Mouse (Mus musculus) neutrophil, adult 83 days (primary cell): Measurements from ENCODE around the gene Olfr1347. TPM values are rescaled to one million over a fixed set of nuclear protein-coding genes. Genes with fewer than 3 reads are reported as not detected.

ENCODE experiments used
- total RNA-seq, 2 experiments: library from RNA; stranded (reverse); gene quantifications; one replicate each; pipeline ENCODE4 v1.2.4; 2023

Olfr1347 gene
- total RNA-seq = not detected

GRCm38 (mm10) chr7:6499655-6500054, at the start of gene Olfr1347:
TSS of gene Olfr1347 (minus strand) at chr7:6499755.

GRCm38 (mm10) chr7:6522850-6523249, 23.3 kb upstream of the Olfr1347 start, which contains the start of gene Olfr1349:
TSS of gene Olfr1349 (minus strand) at chr7:6522950.

GRCm38 (mm10) chr7:6508648-6509047, 9.1 kb upstream of the Olfr1347 start, which contains the start of gene Olfr1348:
TSS of gene Olfr1348 (minus strand) at chr7:6508748.

GRCm38 (mm10) chr7:6486841-6487240, 12.7 kb downstream of the Olfr1347 start, which contains the start of gene Olfr5:
TSS of gene Olfr5 (minus strand) at chr7:6486941.

GRCm38 (mm10) chr7:6466951-6467350, 32.6 kb downstream of the Olfr1347 start, which contains the start of gene Olfr1346:
TSS of gene Olfr1346 (plus strand) at chr7:6467101.

GRCm38 (mm10) chr7:6455868-6456267, 43.7 kb downstream of the Olfr1347 start, which contains the start of gene Olfr1336:
TSS of gene Olfr1336 (plus strand) at chr7:6456168.

GRCm38 (mm10) chr7:6438388-6438787, 61.2 kb downstream of the Olfr1347 start, which contains the start of gene Olfr1344:
TSS of gene Olfr1344 (plus strand) at chr7:6438688.

Other genes with a start within 250 kb of the Olfr1347 start
- gene Epp13, start 247.0 kb downstream of the Olfr1347 start, total RNA-seq = not detected
- gene Zfp667, start 213.2 kb downstream of the Olfr1347 start, total RNA-seq = under 1 TPM; 0.40 to 0.66 TPM
- gene Zfp583, start 168.5 kb downstream of the Olfr1347 start, total RNA-seq = under 1 TPM; 0.50 to 0.55 TPM
- not detected for gene Gm3854, start 156.0 kb downstream of the Olfr1347 start, total RNA-seq
- gene Zfp78, start 136.5 kb downstream of the Olfr1347 start, total RNA-seq = 1 to 10 TPM in 1 of 2 experiments, under 1 TPM in 1; 0.70 to 1.2 TPM
- 1 to 10 TPM; 1.6 to 2.5 TPM for gene Zfp28, start 116.5 kb downstream of the Olfr1347 start, total RNA-seq
- gene Smim17, start 101.0 kb downstream of the Olfr1347 start, total RNA-seq = not detected
- gene Gm20715, start 89.5 kb downstream of the Olfr1347 start, total RNA-seq = under 1 TPM in 1 of 2 experiments, not detected in 1; 0.07 TPM
- gene Olfr1344, start 61.1 kb downstream of the Olfr1347 start, total RNA-seq = not detected
- not detected for gene Olfr1336, start 43.6 kb downstream of the Olfr1347 start, total RNA-seq
- gene Olfr1346, start 32.7 kb downstream of the Olfr1347 start, total RNA-seq = not detected
- gene Olfr5, start 12.8 kb downstream of the Olfr1347 start, total RNA-seq = not detected
- gene Olfr1348, start 9.0 kb upstream of the Olfr1347 start, total RNA-seq = not detected
- gene Olfr1349, start 23.2 kb upstream of the Olfr1347 start, total RNA-seq = not detected
- gene Olfr1350, start 65.1 kb upstream of the Olfr1347 start, total RNA-seq = not detected
- not detected for gene Zim1, start 196.7 kb upstream of the Olfr1347 start, total RNA-seq
- under 1 TPM; 0.04 to 0.07 TPM for gene Peg3, start 230.7 kb upstream of the Olfr1347 start, total RNA-seq
- gene Usp29, start 230.8 kb upstream of the Olfr1347 start, total RNA-seq = not detected